Mouse (Mus musculus) hematopoietic multipotent progenitor cell, adult 10-12 weeks (in vitro differentiated cells): ENCODE results near the gene Pdpk1. TPM values are rescaled to one million over a fixed set of nuclear protein-coding genes. Genes with fewer than 3 reads are reported as not detected.

ENCODE experiments used
- polyA plus RNA-seq: library from polyadenylated mRNA; stranded (reverse); fragments of >175 nt; gene quantifications from 2 replicates; pipeline ENCODE4 v1.2.3, GENCODE M21; 2012; ENCODE audit warnings: low replicate concordance

Pdpk1 gene
- 24.5 and 115 TPM in 2 replicates for polyA plus RNA-seq

DNA sequence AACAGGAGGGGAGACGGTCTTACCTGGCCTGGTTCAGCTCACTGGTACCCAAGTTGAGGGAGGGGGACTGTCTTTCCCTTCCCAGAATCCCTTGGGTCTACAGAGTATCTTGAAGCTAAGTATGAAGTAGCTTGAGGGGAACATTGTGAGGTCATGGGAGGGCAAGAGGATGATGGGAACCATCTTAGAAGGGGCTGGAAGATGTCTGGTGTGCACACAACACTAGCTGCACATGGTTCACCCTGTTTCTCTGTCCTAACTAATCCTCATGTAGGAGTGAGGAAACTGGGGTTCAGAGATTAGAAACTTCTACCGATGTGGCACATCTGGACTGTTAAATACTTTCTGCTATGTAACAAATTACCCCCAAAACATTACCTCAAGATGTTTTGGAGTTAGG is at the start of gene Pdpk1:
Gene Pdpk1, minus strand, starts transcription at position 101 of the 400 bp plus-strand sequence.

GRCm38 (mm10) chr17:24169317-24170065 is 18.8 kb upstream of the Pdpk1 start, which contains the start of gene Atp6v0c:
TSS of gene Atp6v0c (minus strand) at chr17:24169702.

GRCm38 (mm10) chr17:24163176-24163962 is 12.6 kb upstream of the Pdpk1 start, which contains the start of gene Amdhd2:
TSS of gene Amdhd2 (minus strand) at chr17:24163766.

DNA sequence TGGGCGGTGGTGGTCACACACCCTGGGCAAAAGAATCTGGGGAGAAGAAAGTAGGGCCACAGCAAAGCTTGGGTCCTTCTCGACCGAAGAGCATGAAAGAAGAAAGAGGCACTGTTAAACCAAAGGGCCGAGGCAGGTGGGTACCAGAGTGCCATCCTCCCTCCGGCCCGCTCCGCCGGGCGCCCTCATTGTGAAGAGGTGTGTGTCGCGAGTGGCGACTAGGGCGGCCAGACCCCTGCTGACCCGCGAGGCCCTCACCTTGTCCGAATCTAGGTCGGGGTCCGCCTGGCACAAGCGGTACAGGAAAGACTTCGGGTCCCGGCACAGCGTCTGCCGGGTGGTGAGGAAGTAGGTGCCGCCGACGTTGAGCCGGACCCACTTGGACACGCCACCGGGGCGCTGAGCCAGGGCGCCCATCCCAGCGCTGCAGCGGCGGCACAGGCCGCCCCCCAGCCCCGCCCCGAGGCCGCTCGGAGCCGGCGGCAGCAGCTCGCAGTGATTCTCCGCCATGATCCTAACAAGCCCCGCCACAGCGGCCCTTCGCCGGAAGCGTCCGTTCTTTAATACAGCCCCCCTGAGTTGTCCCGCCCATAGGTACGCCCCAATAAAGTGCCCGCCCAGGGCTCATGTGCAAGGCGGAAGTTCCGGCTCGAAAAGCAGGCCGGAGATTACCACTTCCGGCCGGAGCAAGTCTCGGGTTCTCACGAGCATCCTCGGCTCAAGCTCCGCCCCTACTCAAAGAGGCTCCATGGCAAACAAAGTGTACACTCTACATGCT is 77.6 kb downstream of the Pdpk1 start, which contains the start of gene Kctd5:
Gene Kctd5, minus strand, starts transcription at position 567 of the 778 bp plus-strand sequence.

DNA sequence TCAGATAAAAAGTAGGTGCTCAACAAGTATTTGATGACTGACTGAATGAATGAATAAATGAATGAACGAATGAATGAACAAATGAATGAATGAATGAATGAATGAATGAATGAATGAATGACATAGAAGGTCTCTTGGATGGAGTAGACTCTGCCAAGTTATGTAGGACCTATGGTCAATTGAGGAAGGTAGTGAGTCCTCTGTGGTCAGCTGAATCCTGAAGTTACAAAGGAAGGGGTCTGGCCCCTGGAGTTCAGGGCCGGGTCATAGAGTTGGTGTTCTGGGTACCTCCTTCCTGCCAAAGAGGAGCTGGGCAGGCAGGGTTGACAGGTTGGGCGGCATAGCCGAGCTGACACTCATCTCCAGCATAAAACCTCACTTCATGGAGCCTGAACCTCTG is 112.9 kb downstream of the Pdpk1 start, which contains the start of gene Prss27:
Gene Prss27, plus strand, starts transcription at position 301 of the 400 bp plus-strand sequence.

Other genes starting within 250 kb of the Pdpk1 start
- gene Dcpp3, start 233.5 kb downstream of the Pdpk1 start, polyA plus RNA-seq: not detected in 2 replicates
- not detected in 2 replicates for gene Sbp, start 209.3 kb downstream of the Pdpk1 start, polyA plus RNA-seq
- gene Sbpl, start 195.7 kb downstream of the Pdpk1 start, polyA plus RNA-seq: not detected in 2 replicates
- 0.91 and 1.5 TPM in 2 replicates for gene Prss30, start 170.4 kb downstream of the Pdpk1 start, polyA plus RNA-seq
- gene Prss22, start 152.8 kb downstream of the Pdpk1 start, polyA plus RNA-seq: 0.17 TPM in 1 of 2 replicates, not detected in the other
- not detected in 2 replicates for gene Prss27, start 112.8 kb downstream of the Pdpk1 start, polyA plus RNA-seq
- gene Kctd5, start 77.4 kb downstream of the Pdpk1 start, polyA plus RNA-seq: 10.8 and 27.4 TPM in 2 replicates
- 69.6 and 100.0 TPM in 2 replicates for gene Amdhd2, start 12.8 kb upstream of the Pdpk1 start, polyA plus RNA-seq
- gene Atp6v0c, start 18.8 kb upstream of the Pdpk1 start, polyA plus RNA-seq: 50.6 and 331 TPM in 2 replicates
- gene Tbc1d24, start 54.6 kb upstream of the Pdpk1 start, polyA plus RNA-seq: 0.43 and 1.2 TPM in 2 replicates
- gene Ntn3, start 58.6 kb upstream of the Pdpk1 start, polyA plus RNA-seq: 0.16 TPM in 1 of 2 replicates, not detected in the other
- 10.9 and 11.9 TPM in 2 replicates for gene Tedc2, start 69.9 kb upstream of the Pdpk1 start, polyA plus RNA-seq
- 7.7 and 18.3 TPM in 2 replicates for gene Ccnf, start 100.6 kb upstream of the Pdpk1 start, polyA plus RNA-seq
- gene Abca17, start 200.1 kb upstream of the Pdpk1 start, polyA plus RNA-seq: not detected in 2 replicates
- gene Abca3, start 201.0 kb upstream of the Pdpk1 start, polyA plus RNA-seq: 21.5 and 52.7 TPM in 2 replicates